Mouse (Mus musculus) neural tube, embryonic 15.5 days (tissue): Measurements from ENCODE around the gene Slc39a11. TPM values are rescaled to one million over a fixed set of nuclear protein-coding genes. Genes with fewer than 3 reads are reported as not detected.

Source experiments
- ATAC-seq: fragments of 200-750 bp; cut with Nextera tagmentation; 2 replicates; pipeline ENCODE4 v1.8.0; 2017; ENCODE audit warnings: mild to moderate bottlenecking, moderate TSS enrichment, moderate library complexity; ENCODE audit not compliant: low FRiP score
- H3K27ac ChIP-seq: fragments of 300-500 bp; sonication (generic); replicated peaks from 2 replicates; pipeline ENCODE4 v1.5.1; 2015; ENCODE audit warnings: mild to moderate bottlenecking, inconsistent platforms
- H3K27me3 ChIP-seq: fragments of 300-500 bp; sonication (generic); replicated peaks from 2 replicates; pipeline ENCODE4 v1.6.1; 2015; ENCODE audit warnings: inconsistent platforms
- H3K36me3 ChIP-seq: fragments of 300-500 bp; sonication (generic); 2 replicates; pipeline ENCODE4 v1.6.1; 2015; ENCODE audit warnings: inconsistent platforms
- H3K4me1 ChIP-seq: fragments of 300-500 bp; sonication (generic); 2 replicates; pipeline ENCODE4 v1.6.1; 2015; ENCODE audit warnings: inconsistent platforms
- H3K4me2 ChIP-seq: fragments of 300-500 bp; sonication (generic); 2 replicates; pipeline ENCODE4 v1.6.1; 2015; ENCODE audit warnings: inconsistent platforms, mild to moderate bottlenecking, moderate library complexity
- H3K4me3 ChIP-seq: fragments of 300-500 bp; sonication (generic); replicated peaks from 2 replicates; pipeline ENCODE4 v1.5.1; 2015; ENCODE audit warnings: mild to moderate bottlenecking, inconsistent platforms
- H3K9ac ChIP-seq: fragments of 300-500 bp; sonication (generic); replicated peaks from 2 replicates; pipeline ENCODE4 v1.6.1; 2015; ENCODE audit warnings: mild to moderate bottlenecking, inconsistent platforms
- H3K9me3 ChIP-seq: fragments of 300-500 bp; sonication (generic); replicated peaks from 2 replicates; pipeline ENCODE4 v1.6.1; 2016; ENCODE audit warnings: inconsistent platforms
- WGBS: fragments of 180-500 bp; shearing (Covaris S2); methylation state at CpG from one replicate; pipeline ENCODE4 v1.1.7; 2015; ENCODE audit warnings: mixed read lengths; 5-methylcytosine and 5-hydroxymethylcytosine counted together
- polyA plus RNA-seq: library from polyadenylated mRNA; unstranded; fragments of >200 nt; fragmentation: Nextera tagmentation; extraction: Ambion mirVana; gene quantifications from 2 replicates; pipeline ENCODE4 v1.2.1, GENCODE M21; 2015

Slc39a11 gene
- polyA plus RNA-seq, 1 experiment from 2014 or later = 27.7 TPM

DNA sequence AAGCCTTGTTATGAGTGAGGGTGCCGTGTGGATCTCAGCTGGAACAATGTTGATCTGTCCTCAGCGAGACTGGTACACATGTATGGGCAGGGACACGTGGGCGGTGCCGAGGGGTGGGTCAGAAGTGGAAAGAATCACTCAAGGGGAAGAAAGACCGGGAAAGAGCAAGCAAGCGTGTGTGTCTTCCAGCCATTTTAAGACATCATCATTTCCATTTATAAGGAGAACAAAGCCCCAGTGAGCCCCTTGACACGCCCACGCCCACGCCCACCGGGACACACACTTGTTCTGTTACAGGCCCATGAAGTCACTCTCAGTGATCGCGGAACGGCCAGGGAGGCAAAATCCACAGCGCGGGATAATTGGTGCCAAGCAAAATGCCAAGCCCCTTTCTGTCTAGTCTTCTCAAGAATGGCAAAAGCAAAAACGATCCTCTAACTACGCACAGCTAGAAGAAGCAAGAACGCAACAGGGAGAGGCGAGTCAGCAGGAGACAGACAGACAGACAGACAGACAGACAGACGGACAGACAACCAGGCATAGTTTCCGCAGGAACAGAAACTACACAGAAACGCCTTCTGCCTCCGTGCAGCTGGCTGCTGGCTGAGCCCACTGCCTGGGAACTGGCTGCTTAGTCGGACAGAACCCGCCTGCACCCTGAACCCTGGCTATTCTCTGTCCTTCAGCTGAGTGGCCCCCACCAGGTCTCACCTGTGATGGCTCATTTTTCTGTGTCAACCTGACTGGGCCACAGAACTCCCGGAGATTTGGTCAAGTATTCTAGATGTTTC is 364.7 kb downstream of the Slc39a11 start:
- Histone ChIP-seq H3K4me2 (peak overlapping the region; percentile 24; the same call in 1 of the 2 replicates), H3K27ac (no peak overlapping the region), H3K4me3 (no peak overlapping the region), H3K27me3 (no peaks in the 10 kb centered on the region), H3K36me3 (no peaks in the 10 kb centered on the region), H3K9ac (no peak overlapping the region), H3K4me1 (peaks cover 21% of the 10 kb centered on the region), H3K9me3 (no peaks in the 10 kb centered on the region)
- no peak for ATAC-seq
- 51% methylated on average over 27 of the region's 27 CpGs for WGBS

DNA sequence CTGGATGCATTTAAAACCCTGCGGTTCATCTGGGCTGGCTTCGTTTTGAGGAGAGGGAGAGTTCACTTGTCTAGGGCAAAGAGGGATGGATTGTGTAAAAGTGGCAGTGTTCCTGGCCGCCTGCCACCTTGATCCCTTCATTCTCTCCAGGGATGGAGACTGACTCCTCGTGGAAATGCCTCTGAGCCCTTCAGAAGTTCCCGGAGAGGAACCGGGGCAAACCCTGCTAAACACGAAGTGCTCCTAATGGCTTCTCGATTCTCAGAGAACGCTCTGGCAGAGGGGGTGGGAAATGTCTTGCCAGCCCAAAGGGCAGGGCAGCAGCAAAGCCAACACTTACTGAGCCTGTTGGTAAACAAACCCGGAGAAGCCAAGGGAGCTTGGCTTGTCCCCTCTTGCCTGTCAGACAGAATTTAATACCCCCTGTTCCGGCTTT is 366.5 kb downstream of the Slc39a11 start:
- ATAC-seq = no peak
- peaks cover 21% of the 10 kb centered on the region for H3K4me1 ChIP-seq
- H3K36me3 ChIP-seq = no peaks in the 10 kb centered on the region
- no peak overlapping the region for H3K4me3 ChIP-seq
- H3K27me3 ChIP-seq = no peaks in the 10 kb centered on the region
- H3K4me2 ChIP-seq = 0 out of 2 replicates have a peak overlapping the region, but pooled peaks have one; percentile 2
- H3K9me3 ChIP-seq = no peaks in the 10 kb centered on the region
- H3K27ac ChIP-seq = peak overlapping the region; percentile 51
- WGBS = 36% methylated on average over 11 of the region's 11 CpGs
- H3K9ac ChIP-seq = no peak overlapping the region

- no peak overlapping the region for H3K4me3 ChIP-seq
- no peaks in the 10 kb centered on the region for H3K36me3 ChIP-seq
- H3K4me1 ChIP-seq = peaks cover 20% of the 10 kb centered on the region
- WGBS = 86% methylated on average over 6 of the region's 6 CpGs
- H3K27me3 ChIP-seq = no peaks in the 10 kb centered on the region
- no peak overlapping the region for H3K9ac ChIP-seq
- ATAC-seq = no peak
- no peak overlapping the region for H3K4me2 ChIP-seq
- H3K27ac ChIP-seq = no peak overlapping the region
- no peaks in the 10 kb centered on the region for H3K9me3 ChIP-seq
Observed at GRCm38 (mm10) chr11:113278238-113278637, 371.6 kb downstream of the Slc39a11 start.

DNA sequence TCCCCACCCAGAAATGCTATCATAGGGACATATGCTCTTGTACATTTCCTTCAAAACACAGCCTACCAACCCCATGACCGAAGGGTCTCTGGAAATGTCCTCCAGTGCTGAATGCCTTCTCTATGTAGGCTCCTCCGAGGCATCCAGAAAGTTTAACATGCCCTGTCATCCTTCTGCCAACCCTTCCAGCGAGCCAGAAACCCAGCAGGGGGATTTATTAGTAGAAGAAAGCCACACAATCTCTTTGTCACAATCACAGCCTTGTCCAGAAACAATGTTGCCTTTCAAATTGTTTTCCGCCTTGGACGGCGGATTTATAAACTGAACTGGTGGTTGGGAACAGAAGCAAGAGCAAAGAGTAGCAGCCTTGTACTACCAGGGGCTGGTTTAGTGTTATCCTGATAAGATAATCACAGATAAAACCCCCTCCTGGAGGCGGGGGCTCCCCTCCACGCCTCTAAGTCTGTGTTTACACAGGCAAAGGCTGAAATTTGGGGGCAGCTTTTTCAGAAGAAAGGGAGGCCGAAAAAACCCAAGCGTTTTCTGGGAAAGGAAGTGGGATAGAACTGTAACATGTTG is 372.8 kb downstream of the Slc39a11 start:
- ATAC-seq = no peak
- no peaks in the 10 kb centered on the region for H3K36me3 ChIP-seq
- H3K4me3 ChIP-seq = no peak overlapping the region
- no peaks in the 10 kb centered on the region for H3K27me3 ChIP-seq
- H3K9ac ChIP-seq = no peak overlapping the region
- no peak overlapping the region for H3K4me2 ChIP-seq
- 52% methylated on average over 10 of the region's 10 CpGs for WGBS
- H3K9me3 ChIP-seq = no peaks in the 10 kb centered on the region
- H3K4me1 ChIP-seq = peaks cover 23% of the 10 kb centered on the region
- peak overlapping the region; percentile 13; the same call in 1 of the 2 replicates for H3K27ac ChIP-seq

DNA sequence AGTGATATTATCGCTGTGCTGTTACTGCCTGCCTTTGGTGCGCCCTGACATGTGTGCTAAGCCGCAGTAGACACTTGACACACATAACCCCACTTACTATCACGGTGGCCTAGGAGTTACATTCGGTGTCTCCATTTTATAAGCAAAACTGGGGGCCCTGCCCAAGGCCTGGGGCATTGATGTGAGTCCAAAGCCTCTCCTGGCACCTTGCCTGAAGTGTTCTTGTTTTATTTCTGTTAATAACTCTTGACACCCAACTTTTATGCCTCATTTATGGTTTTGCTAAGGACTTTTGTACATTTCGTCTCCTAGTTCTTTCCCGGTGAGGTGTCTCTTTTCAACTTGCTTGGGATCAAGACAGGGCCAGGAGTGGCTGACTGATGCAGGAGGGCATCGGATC is 373.4 kb downstream of the Slc39a11 start:
- no peaks in the 10 kb centered on the region for H3K9me3 ChIP-seq
- H3K27ac ChIP-seq = peak overlapping the region; percentile 13; the same call in 1 of the 2 replicates
- H3K27me3 ChIP-seq = no peaks in the 10 kb centered on the region
- H3K4me1 ChIP-seq = peaks cover 29% of the 10 kb centered on the region
- no peak overlapping the region for H3K9ac ChIP-seq
- no peak overlapping the region for H3K4me3 ChIP-seq
- H3K4me2 ChIP-seq = no peak overlapping the region
- H3K36me3 ChIP-seq = no peaks in the 10 kb centered on the region
- ATAC-seq = no peak
- WGBS = 93% methylated on average over 8 of the region's 8 CpGs

- WGBS = 70% methylated on average over 8 of the region's 8 CpGs
- Histone ChIP-seq H3K27me3 (no peaks in the 10 kb centered on the region), H3K9me3 (no peaks in the 10 kb centered on the region), H3K9ac (no peak overlapping the region), H3K27ac (no peak overlapping the region), H3K4me1 (peaks cover 33% of the 10 kb centered on the region), H3K4me3 (no peak overlapping the region), H3K4me2 (no peak overlapping the region), H3K36me3 (no peaks in the 10 kb centered on the region)
- ATAC-seq = no peak
Observed at GRCm38 (mm10) chr11:113274037-113274436, 375.8 kb downstream of the Slc39a11 start.

DNA sequence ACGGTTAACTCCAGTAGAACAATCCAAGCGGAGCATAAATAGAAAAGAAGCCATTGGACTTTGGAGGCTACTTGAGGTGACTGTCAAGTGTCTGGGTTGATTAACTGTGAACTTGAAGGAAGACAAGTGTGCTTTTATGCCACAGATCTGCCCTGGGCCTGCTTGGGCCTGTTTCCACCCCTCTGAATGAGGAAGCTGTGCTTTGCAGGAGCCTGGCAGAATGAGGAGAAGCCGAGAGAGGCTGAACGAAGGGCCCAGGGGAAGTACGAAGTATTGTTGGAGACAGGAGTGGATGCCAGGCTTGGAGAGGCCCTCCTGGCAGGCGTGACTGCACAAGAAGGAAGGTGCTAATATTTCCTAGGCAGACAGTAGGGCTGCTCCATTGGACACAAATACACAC is 378.0 kb downstream of the Slc39a11 start:
- H3K9ac ChIP-seq = no peak overlapping the region
- H3K36me3 ChIP-seq = no peaks in the 10 kb centered on the region
- no peaks in the 10 kb centered on the region for H3K9me3 ChIP-seq
- ATAC-seq = peak; percentile 53; the same call in 1 of the 2 replicates
- no peak overlapping the region for H3K4me3 ChIP-seq
- no peaks in the 10 kb centered on the region for H3K27me3 ChIP-seq
- peaks cover 25% of the 10 kb centered on the region for H3K4me1 ChIP-seq
- no peak overlapping the region for H3K4me2 ChIP-seq
- 59% methylated on average over 6 of the region's 6 CpGs for WGBS
- peak overlapping the region; percentile 25; the same call in 1 of the 2 replicates for H3K27ac ChIP-seq

GRCm38 (mm10) chr11:113268831-113269319 is 381.0 kb downstream of the Slc39a11 start:
- no peak for ATAC-seq
- Histone ChIP-seq H3K9ac (no peak overlapping the region), H3K27me3 (no peaks in the 10 kb centered on the region), H3K36me3 (no peaks in the 10 kb centered on the region), H3K4me1 (peaks cover 22% of the 10 kb centered on the region), H3K4me2 (no peak overlapping the region), H3K27ac (no peak overlapping the region), H3K9me3 (no peaks in the 10 kb centered on the region), H3K4me3 (no peak overlapping the region)
- 89% methylated on average over 8 of the region's 8 CpGs for WGBS

- Histone ChIP-seq H3K27ac (no peak overlapping the region), H3K36me3 (no peaks in the 10 kb centered on the region), H3K4me1 (peaks cover 17% of the 10 kb centered on the region), H3K4me3 (no peak overlapping the region), H3K9me3 (no peaks in the 10 kb centered on the region), H3K27me3 (no peaks in the 10 kb centered on the region), H3K4me2 (no peak overlapping the region), H3K9ac (no peak overlapping the region)
- no peak for ATAC-seq
- WGBS = 80% methylated on average over 17 of the region's 17 CpGs
Observed at GRCm38 (mm10) chr11:113267516-113268230, 382.2 kb downstream of the Slc39a11 start.

- no peak overlapping the region for H3K9ac ChIP-seq
- WGBS = 30% methylated on average over 4 of the region's 4 CpGs
- peaks cover 16% of the 10 kb centered on the region for H3K4me1 ChIP-seq
- no peaks in the 10 kb centered on the region for H3K9me3 ChIP-seq
- H3K36me3 ChIP-seq = no peaks in the 10 kb centered on the region
- no peak overlapping the region for H3K27ac ChIP-seq
- no peaks in the 10 kb centered on the region for H3K27me3 ChIP-seq
- no peak overlapping the region for H3K4me2 ChIP-seq
- H3K4me3 ChIP-seq = no peak overlapping the region
- ATAC-seq = no peak
Observed at GRCm38 (mm10) chr11:113266706-113267105, 383.2 kb downstream of the Slc39a11 start.

DNA sequence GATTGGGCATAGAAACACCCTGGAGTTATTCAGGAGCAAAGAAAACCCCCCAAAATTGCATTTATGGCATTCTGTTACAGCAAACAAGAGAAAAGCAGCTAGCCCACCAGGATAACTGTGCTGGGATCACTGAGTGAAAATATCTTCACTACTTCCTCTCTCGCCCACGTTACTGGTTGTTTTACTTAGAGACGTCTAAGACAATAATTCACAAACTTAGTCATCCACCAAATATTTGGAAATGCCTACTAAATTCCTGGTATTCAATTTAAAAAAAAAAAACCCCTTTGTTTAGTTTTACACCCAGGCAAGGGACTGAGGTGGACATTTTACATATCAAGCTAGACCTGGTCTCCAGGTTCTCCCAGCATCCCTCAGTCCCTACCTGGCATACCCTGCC is 384.3 kb downstream of the Slc39a11 start:
- Histone ChIP-seq H3K4me2 (no peak overlapping the region), H3K36me3 (no peaks in the 10 kb centered on the region), H3K4me1 (peaks cover 15% of the 10 kb centered on the region; the same call in 1 of the 2 replicates), H3K27me3 (no peaks in the 10 kb centered on the region), H3K9ac (no peak overlapping the region), H3K27ac (no peak overlapping the region), H3K4me3 (no peak overlapping the region), H3K9me3 (no peaks in the 10 kb centered on the region)
- ATAC-seq = no peak
- WGBS = 73% methylated on average over 3 of the region's 3 CpGs
